Mouse (Mus musculus) olfactory bulb, adult 2 months (tissue): ENCODE results near the gene Tdpoz3. TPM values are rescaled to one million over a fixed set of nuclear protein-coding genes. Genes with fewer than 3 reads are reported as not detected.
"Not testable (repeated sequence)": the region's sequence is repeated elsewhere in the genome, so short reads cannot be mapped to it uniquely, and the experiment has no call there.

Experiments
- H3K27ac ChIP-seq: fragments of 200-500 bp; 2 replicates; pipeline ENCODE4 v1.5.1; 2012; ENCODE audit warnings: low read depth, low read length; ENCODE audit not compliant: insufficient read depth
- H3K4me1 ChIP-seq: fragments of 200-500 bp; 2 replicates; pipeline ENCODE4 v1.6.1; 2012; ENCODE audit warnings: low read length; ENCODE audit not compliant: control insufficient read depth, insufficient read depth
- H3K4me3 ChIP-seq: fragments of 200-500 bp; 2 replicates; pipeline ENCODE4 v1.5.1; 2012; ENCODE audit warnings: mild to moderate bottlenecking, low read depth, low read length, moderate library complexity; ENCODE audit not compliant: insufficient read depth
- WGBS: fragments of 180-500 bp; shearing (Covaris S2); methylation state at CpG from one replicate; pipeline ENCODE4 v1.1.7; 2018; 5-methylcytosine and 5-hydroxymethylcytosine counted together
- polyA plus RNA-seq: library from polyadenylated mRNA; stranded (reverse); fragments of >200 nt; gene quantifications from 2 replicates; pipeline ENCODE4 v1.2.4, GENCODE M21; 2012; ENCODE audit warnings: low replicate concordance; ENCODE audit not compliant: missing spikeins, insufficient read depth, insufficient read length

The Tdpoz3 gene
- polyA plus RNA-seq, result not detected in 2 replicates

- not testable (repeated sequence) for H3K27ac ChIP-seq, H3K4me3 ChIP-seq, H3K4me1 ChIP-seq
- 88% methylated on average over 1 of the region's 1 CpGs for WGBS
Measured at GRCm38 (mm10) chr3:93825720-93826119, at the start of gene Tdpoz3. Tdpoz3 (plus strand) TSS chr3:93826020.

- not testable (repeated sequence) for H3K4me1 ChIP-seq, H3K4me3 ChIP-seq, H3K27ac ChIP-seq
Measured at GRCm38 (mm10) chr3:93796098-93796497, 29.7 kb upstream of the Tdpoz3 start, which contains the start of gene Tdpoz4. Tdpoz4 (plus strand) TSS chr3:93796398.

GRCm38 (mm10) chr3:93813341-93813740, 12.5 kb upstream of the Tdpoz3 start:
- not testable (repeated sequence) for H3K27ac ChIP-seq, H3K4me1 ChIP-seq, H3K4me3 ChIP-seq

GRCm38 (mm10) chr3:93858957-93859356, 33.1 kb downstream of the Tdpoz3 start:
- WGBS, result 65% methylated on average over 8 of the region's 8 CpGs
- H3K4me1 ChIP-seq, H3K27ac ChIP-seq, H3K4me3 ChIP-seq: not testable (repeated sequence)

GRCm38 (mm10) chr3:93870635-93871034, 44.8 kb downstream of the Tdpoz3 start:
- not testable (repeated sequence) for H3K27ac ChIP-seq, H3K4me3 ChIP-seq, H3K4me1 ChIP-seq
- 88% methylated on average over 8 of the region's 8 CpGs for WGBS

Other genes starting within 250 kb of the Tdpoz3 start
- gene Tdpoz2, start 173.3 kb upstream of the Tdpoz3 start, polyA plus RNA-seq, result not detected in 2 replicates
- gene Tdpoz1, start 149.7 kb upstream of the Tdpoz3 start, polyA plus RNA-seq, result not detected in 2 replicates
- not detected in 2 replicates for gene Gm37596, start 132.9 kb upstream of the Tdpoz3 start, polyA plus RNA-seq
- gene Gm5773, start 53.0 kb upstream of the Tdpoz3 start, polyA plus RNA-seq, result not detected in 2 replicates
- not detected in 2 replicates for gene Tdpoz4, start 29.6 kb upstream of the Tdpoz3 start, polyA plus RNA-seq
- gene Gm9117, start 117.5 kb downstream of the Tdpoz3 start, polyA plus RNA-seq, result not detected in 2 replicates
- gene Tdpoz5, start 135.3 kb downstream of the Tdpoz3 start, polyA plus RNA-seq, result not detected in 2 replicates
- gene Gm9125, start 228.9 kb downstream of the Tdpoz3 start, polyA plus RNA-seq, result not detected in 2 replicates
- gene Gm10697, start 246.6 kb downstream of the Tdpoz3 start, polyA plus RNA-seq, result not detected in 2 replicates